Mouse (Mus musculus) E14TG2a.4 (cell line): ENCODE results near the gene Scrn3.

ENCODE experiments used
- H3K27me3 ChIP-seq: 2 replicates; pipeline ENCODE4 v1.6.1; 2014; ENCODE audit warnings: low read length, control low read depth; ENCODE audit not compliant: insufficient read depth
- H3K36me3 ChIP-seq: 2 replicates; pipeline ENCODE4 v1.6.1; 2014; ENCODE audit warnings: low read length, control low read depth; ENCODE audit not compliant: insufficient read depth
- H3K4me1 ChIP-seq: replicated peaks from 2 replicates; pipeline ENCODE4 v1.6.1; 2014; ENCODE audit warnings: low read depth, low read length, control low read depth
- H3K4me3 ChIP-seq: replicated peaks from 2 replicates; pipeline ENCODE4 v1.5.1; 2014; ENCODE audit warnings: mild to moderate bottlenecking, low read length
- H3K9me3 ChIP-seq: 2 replicates; pipeline ENCODE4 v1.6.1; 2014; ENCODE audit warnings: low read length, control low read depth
- CTCF ChIP-seq: conservative IDR thresholded peaks from 2 replicates; pipeline ENCODE4 v1.5.1; 2014; ENCODE audit warnings: low read length
- NANOG ChIP-seq: IDR thresholded peaks from 2 replicates; pipeline ENCODE4 v1.6.1; 2014; ENCODE audit warnings: borderline replicate concordance, low read length, mixed read lengths
- POU5F1 ChIP-seq: IDR thresholded peaks from 2 replicates; pipeline ENCODE4 v1.6.1; 2014; ENCODE audit warnings: low read length, borderline replicate concordance

Gene Scrn3

GRCm38 (mm10) chr2:73371530-73372335 lies 59.3 kb downstream of the Scrn3 start:
- Histone ChIP-seq H3K4me1 (no peaks in the 10 kb centered on the region), H3K36me3 (no peaks in the 10 kb centered on the region), H3K27me3 (no peaks in the 10 kb centered on the region), H3K4me3 (no peak overlapping the region), H3K9me3 (no peaks in the 10 kb centered on the region)
- TF ChIP-seq POU5F1, result no peak
- no peak for TF ChIP-seq NANOG
- no peak for TF ChIP-seq CTCF

- TF ChIP-seq NANOG (no peak), POU5F1 (no peak), CTCF (no peak)
- Histone ChIP-seq H3K4me3 (no peak overlapping the region), H3K9me3 (no peaks in the 10 kb centered on the region), H3K36me3 (no peaks in the 10 kb centered on the region), H3K4me1 (no peaks in the 10 kb centered on the region), H3K27me3 (peaks cover 4% of the 10 kb centered on the region)
These were observed 65.9 kb downstream of the Scrn3 start for GRCm38 (mm10) chr2:73378326-73378725.

GRCm38 (mm10) chr2:73379656-73380055 lies 67.3 kb downstream of the Scrn3 start:
- H3K4me1 ChIP-seq, result no peaks in the 10 kb centered on the region
- H3K27me3 ChIP-seq, result peaks cover 7% of the 10 kb centered on the region
- H3K36me3 ChIP-seq, result no peaks in the 10 kb centered on the region
- H3K4me3 ChIP-seq, result no peak overlapping the region
- TF ChIP-seq CTCF, result no peak
- no peak for TF ChIP-seq NANOG
- no peak for TF ChIP-seq POU5F1
- no peaks in the 10 kb centered on the region for H3K9me3 ChIP-seq

- Histone ChIP-seq H3K27me3 (peaks cover 10% of the 10 kb centered on the region), H3K4me3 (no peak overlapping the region), H3K9me3 (no peaks in the 10 kb centered on the region), H3K36me3 (no peaks in the 10 kb centered on the region), H3K4me1 (0 out of 2 replicates have a peak, but pooled peaks cover under 1% of the 10 kb centered on the region)
- TF ChIP-seq POU5F1, result no peak
- TF ChIP-seq CTCF, result no peak
- no peak for TF ChIP-seq NANOG
These were observed 68.0 kb downstream of the Scrn3 start for GRCm38 (mm10) chr2:73380298-73380975.

GRCm38 (mm10) chr2:73385172-73385571 lies 72.8 kb downstream of the Scrn3 start:
- TF ChIP-seq CTCF (no peak), POU5F1 (no peak), NANOG (no peak)
- Histone ChIP-seq H3K9me3 (no peaks in the 10 kb centered on the region), H3K27me3 (peaks cover 17% of the 10 kb centered on the region), H3K4me1 (peaks cover 8% of the 10 kb centered on the region; the same call in 1 of the 2 replicates), H3K4me3 (no peak overlapping the region), H3K36me3 (no peaks in the 10 kb centered on the region)

- Histone ChIP-seq H3K4me1 (peaks cover 8% of the 10 kb centered on the region; the same call in 1 of the 2 replicates), H3K9me3 (no peaks in the 10 kb centered on the region), H3K4me3 (peak overlapping the region; percentile 92), H3K36me3 (no peaks in the 10 kb centered on the region), H3K27me3 (peaks cover 17% of the 10 kb centered on the region)
- no peak for TF ChIP-seq POU5F1
- no peak for TF ChIP-seq CTCF
- TF ChIP-seq NANOG, result no peak
These were observed 73.4 kb downstream of the Scrn3 start for GRCm38 (mm10) chr2:73385641-73386355.

GRCm38 (mm10) chr2:73386356-73387046 lies 74.1 kb downstream of the Scrn3 start, which contains the start of gene Gpr155:
TSS of gene Gpr155 (minus strand) at chr2:73386572.
- peaks cover 8% of the 10 kb centered on the region; the same call in 1 of the 2 replicates for H3K4me1 ChIP-seq
- TF ChIP-seq NANOG (no peak), CTCF (no peak)
- no peaks in the 10 kb centered on the region for H3K9me3 ChIP-seq
- H3K4me3 ChIP-seq, result peak within 1 kb of the TSS; percentile 92
- peaks cover 17% of the 10 kb centered on the region for H3K27me3 ChIP-seq
- no peaks in the 10 kb centered on the region for H3K36me3 ChIP-seq
